Mouse (Mus musculus) megakaryocyte, embryonic 14.5 days (primary cell): ENCODE results near the gene Prkar2a.

Experiments used
- FLI1 ChIP-seq: IDR thresholded peaks from 2 replicates; pipeline ENCODE4 v1.6.1; 2012; ENCODE audit warnings: low read length, inconsistent platforms, mixed read lengths
- GATA1 ChIP-seq: IDR thresholded peaks from 3 replicates; pipeline ENCODE4 v1.6.1; 2012; ENCODE audit warnings: mixed read lengths, low read length, inconsistent platforms, borderline replicate concordance

- no peak for TF ChIP-seq GATA1
- TF ChIP-seq FLI1 = no peak
These were observed 97.4 kb downstream of the Prkar2a start for GRCm38 (mm10) chr9:108786494-108786893.
